Mouse (Mus musculus): ENCODE data around the gene Insyn1.

Gene Insyn1

DNA sequence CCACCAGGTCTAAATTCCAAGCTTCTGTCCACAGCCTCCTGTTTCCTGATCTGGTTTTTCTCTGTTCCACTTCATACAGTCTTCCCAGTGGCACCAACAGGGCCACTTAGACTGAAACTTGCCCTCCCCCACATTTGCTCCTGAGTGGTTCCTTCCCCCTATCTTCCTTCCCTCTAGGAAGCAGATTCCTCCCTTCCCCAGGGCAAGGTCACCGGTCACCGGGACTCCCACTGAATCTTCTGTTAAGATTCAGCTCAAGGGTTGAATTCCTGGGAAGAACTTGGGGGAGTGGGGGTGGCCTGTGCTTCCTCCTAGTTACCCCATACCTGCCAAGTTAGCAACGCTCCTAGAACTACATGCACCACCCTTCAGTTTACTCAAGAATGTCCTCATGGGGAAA lies 1.3 kb upstream of the Insyn1 start:
- DNase-seq (ENCODE audit: low read depth, low spot score) = no peak

DNA sequence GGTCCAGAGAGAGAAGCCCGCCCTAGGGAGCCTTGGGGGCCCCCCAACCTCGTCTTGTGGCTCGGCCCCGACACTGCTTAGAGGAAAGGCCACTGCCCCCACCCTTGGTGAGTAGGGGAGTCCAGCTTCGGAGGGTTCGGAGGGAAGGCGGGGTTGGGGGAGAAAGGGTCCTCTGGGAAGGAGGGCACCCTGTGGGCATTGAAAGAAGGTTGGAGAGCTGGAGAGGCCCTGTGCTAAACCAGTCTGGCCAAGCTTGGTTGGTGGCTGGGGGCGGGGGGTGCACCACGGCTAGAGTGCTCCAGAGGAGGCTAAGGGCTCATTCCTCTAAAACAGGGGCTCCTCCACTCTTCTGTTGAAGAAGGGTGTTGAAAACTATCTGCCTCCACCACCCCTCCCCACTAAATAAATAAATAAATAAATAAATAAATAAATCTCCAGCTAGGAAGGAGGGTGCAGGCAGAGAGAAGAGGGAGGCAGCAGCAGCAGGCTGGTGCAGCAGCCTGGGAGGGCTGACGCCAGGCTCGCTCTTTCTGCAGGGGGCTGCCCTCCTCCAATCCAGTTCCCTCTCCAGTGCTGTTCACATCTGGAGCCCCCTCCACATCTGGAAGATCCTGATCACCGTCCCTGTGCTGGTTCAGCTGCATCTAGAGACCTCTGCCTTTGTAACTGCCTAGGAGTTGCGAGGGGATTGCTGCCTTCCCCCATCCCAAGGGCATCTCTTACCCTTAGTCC lies 896 bp downstream of the Insyn1 start:
- peak; percentile 67 for DNase-seq (ENCODE audit: low read depth, low spot score)

DNA sequence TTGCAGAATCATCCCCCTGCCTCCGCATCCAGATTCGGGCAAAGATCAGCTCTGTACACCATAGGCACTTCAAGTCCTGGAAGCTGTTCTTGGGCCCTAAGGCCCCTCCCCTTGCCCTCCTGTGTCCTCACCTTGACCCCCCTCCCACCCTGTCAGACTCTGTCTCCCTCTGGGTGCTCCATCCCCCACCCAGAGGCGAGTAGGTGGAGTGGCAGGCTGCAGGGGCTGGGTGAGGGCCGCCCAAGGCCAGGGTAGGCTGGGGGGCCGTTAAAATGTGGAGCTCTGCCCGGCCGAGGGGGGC lies 1.4 kb downstream of the Insyn1 start:
- no peak for DNase-seq (ENCODE audit: low read depth, low spot score)

- DNase-seq (ENCODE audit: low read depth, low spot score) = no peak
Measured at GRCm38 (mm10) chr9:58490391-58490790, 2.0 kb downstream of the Insyn1 start.

DNA sequence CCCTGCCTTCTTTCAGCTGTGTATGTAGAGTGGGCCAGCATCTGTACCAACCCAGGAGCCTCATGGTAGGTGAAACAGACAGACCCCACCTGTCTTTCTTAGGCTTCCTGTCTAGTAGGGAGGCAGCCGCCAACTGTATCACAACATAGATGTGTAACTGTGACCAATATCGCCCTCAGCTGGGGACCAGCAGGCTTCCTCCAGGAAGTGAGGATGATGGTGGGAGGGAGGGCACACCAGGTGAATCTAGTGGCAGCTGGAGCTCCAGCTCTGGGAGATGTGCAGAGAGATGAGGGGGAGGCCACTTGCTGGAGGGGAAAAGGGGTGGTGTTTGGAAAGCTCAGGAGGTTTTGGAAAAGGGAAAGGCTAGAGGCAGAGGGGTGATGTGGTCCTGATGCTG lies 6.6 kb downstream of the Insyn1 start:
- peak; percentile 74 for DNase-seq (ENCODE audit: low read depth, low spot score)

- peak; percentile 80 for DNase-seq (ENCODE audit: low read depth, low spot score)
Measured at GRCm38 (mm10) chr9:58496470-58497182, 8.2 kb downstream of the Insyn1 start.

GRCm38 (mm10) chr9:58497942-58498341 lies 9.5 kb downstream of the Insyn1 start:
- peak; percentile 82 for DNase-seq (ENCODE audit: low read depth, low spot score)

DNA sequence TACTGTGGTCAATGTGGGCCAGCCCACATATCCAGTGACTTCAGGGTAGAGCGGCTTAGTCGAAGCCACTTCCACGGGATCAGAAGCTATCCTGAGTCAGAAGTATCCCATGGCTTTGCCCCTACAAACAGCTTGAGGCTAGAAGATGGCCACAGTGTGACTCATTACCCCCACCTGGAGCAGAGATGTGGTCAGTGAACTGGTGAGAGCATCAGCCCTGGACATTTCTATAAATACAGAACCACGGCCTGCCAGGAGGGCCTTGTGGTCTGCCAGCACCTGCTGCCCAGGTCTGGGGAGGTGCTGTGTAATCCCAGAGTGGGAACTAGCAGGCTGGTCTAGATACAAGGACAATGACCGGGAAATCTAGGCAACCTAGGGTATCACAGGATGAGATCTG lies 12.5 kb downstream of the Insyn1 start:
- DNase-seq (ENCODE audit: low read depth, low spot score) = peak; percentile 85

GRCm38 (mm10) chr9:58507216-58508005 lies 19.0 kb downstream of the Insyn1 start:
- no peak for DNase-seq (ENCODE audit: low read depth, low spot score)

DNA sequence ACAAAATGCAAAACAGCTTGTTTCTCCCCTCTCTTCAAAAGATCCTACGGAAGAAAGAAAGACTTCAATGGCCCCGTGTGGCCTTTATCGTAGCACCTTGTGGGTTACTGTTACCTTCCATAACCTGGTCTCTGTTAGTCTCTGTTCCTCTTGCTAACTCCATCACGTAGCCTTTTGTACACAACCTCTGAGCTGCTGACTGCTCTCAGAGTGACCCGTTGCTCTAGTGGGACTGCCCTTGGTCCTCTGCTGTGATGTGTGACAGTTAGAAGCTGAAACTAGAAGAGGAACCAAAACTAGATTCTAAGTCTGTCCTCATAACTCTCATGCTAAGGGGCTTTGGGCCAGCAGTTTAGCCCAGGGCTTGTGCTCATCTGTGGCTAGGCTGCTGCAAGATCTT lies 22.0 kb downstream of the Insyn1 start:
- DNase-seq (ENCODE audit: low read depth, low spot score) = no peak

- DNase-seq (ENCODE audit: low read depth, low spot score) = no peak
Measured at GRCm38 (mm10) chr9:58513749-58514148, 25.3 kb downstream of the Insyn1 start.

DNA sequence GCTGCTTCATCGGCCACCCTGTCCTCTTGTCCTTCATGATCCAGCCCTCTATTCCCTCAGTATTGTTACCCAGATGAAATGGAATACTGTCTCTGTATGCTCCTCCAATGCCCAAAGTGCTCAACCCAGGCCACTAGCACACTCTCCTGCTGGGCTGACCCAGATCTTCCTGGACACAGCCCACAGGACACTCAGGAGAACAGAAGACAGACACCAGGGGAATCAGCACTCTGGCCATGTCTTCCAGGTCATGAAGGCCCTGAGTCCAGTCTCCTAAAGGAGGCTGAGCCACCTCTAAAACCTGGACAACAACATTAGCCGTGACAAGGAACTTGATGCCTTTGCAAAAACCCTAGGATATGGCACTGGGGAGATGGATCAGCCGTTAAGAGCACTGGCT lies 28.1 kb downstream of the Insyn1 start:
- DNase-seq (ENCODE audit: low read depth, low spot score) = peak; percentile 88

- DNase-seq (ENCODE audit: low read depth, low spot score) = no peak
Measured at GRCm38 (mm10) chr9:58517866-58518750, 29.7 kb downstream of the Insyn1 start.

- peak; percentile 90 for DNase-seq (ENCODE audit: low read depth, low spot score)
Measured at GRCm38 (mm10) chr9:58519953-58520352, 31.6 kb downstream of the Insyn1 start.

DNA sequence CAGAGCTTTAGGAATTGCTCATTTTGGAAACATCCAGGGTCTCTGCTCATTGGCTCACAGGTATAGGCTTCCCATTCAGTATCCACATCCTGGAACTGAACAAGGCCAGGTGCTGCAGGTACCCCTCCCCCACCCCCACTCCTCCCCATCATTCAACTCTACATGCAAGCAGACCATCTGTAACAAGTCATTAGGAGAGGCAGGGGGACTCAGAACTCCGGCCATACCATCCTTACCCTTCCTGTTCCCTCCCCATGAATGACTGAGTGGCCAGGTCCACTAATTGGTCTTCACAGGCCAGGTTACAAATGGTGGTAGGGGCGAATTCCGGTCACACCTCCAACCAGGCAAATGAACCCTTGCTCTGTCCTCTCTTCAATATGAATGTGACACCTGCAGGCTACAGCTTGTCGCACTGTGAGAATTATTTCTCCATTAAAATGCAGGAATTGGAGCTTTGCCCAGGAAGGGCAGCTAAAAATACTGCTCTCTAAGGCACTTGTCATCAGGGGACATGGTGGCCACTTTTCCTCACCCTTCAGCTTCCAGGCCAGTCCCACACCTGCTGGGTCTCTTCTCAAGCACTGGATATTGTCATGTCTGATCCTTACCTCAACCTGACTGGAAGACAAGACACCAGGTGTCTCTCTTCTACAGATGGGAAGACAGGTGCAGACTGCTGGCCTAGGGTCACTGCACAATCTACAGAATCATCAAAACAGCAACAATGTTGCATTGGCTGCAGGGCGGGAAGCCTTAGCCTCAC lies 32.6 kb downstream of the Insyn1 start:
- peak; percentile 95 for DNase-seq (ENCODE audit: low read depth, low spot score)

- no peak for DNase-seq (ENCODE audit: low read depth, low spot score)
Measured at GRCm38 (mm10) chr9:58521883-58522423, 33.5 kb downstream of the Insyn1 start.

GRCm38 (mm10) chr9:58525108-58525507 lies 36.7 kb downstream of the Insyn1 start:
- peak; percentile 76 for DNase-seq (ENCODE audit: low read depth, low spot score)

GRCm38 (mm10) chr9:58527841-58528240 lies 39.4 kb downstream of the Insyn1 start:
- DNase-seq (ENCODE audit: low read depth, low spot score) = no peak

- no peak for DNase-seq (ENCODE audit: low read depth, low spot score)
Measured at GRCm38 (mm10) chr9:58530407-58530806, 42.0 kb downstream of the Insyn1 start.

DNA sequence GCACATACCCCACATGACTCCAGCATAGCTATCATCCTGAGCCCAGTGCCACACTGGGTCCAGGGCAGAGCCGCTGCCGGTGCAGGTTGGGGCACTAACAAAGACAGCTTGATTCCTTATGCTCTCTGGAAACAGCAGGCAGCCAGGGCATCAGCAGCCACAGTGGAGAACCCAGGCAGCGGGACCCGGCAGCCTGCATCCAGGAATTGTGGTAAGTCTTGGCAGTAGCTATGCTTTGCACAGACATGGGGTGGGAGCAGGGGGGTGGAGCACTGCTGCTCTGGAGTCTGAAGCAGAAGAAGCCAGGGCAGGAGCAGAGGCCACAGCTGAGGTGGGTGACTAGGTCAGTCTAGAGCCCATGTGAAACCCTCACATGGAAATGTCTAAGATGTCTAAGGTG lies 43.8 kb downstream of the Insyn1 start:
- DNase-seq (ENCODE audit: low read depth, low spot score) = no peak

DNA sequence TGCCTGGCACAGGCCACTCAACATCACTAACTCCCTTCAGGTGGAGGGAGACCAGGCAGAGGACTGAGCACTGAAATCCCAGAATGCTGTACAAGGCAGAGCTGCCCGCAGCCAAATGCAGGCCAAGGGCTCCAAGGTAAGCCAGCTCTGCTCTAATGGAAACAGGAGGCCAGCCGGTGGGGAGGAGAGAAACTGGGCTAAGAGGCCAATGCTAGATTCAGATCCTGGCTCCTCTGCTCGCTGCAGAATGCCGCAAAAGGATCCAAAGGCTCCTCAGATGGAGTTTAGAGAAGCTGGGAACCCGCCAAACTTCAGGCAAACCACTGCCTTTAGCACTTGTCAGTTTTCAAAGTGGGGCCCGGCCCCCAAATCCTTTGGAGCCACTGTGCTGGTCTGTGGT lies 44.9 kb downstream of the Insyn1 start:
- DNase-seq (ENCODE audit: low read depth, low spot score) = peak; percentile 93

Measured in brain, adult 2 months (tissue).